Mouse (Mus musculus): ENCODE results near the gene Rad51d. TPM values are rescaled to one million over a fixed set of nuclear protein-coding genes. Genes with fewer than 3 reads are reported as not detected.
A peak's percentile ranks its signal among the peaks of the same experiment; 100 is the strongest.
"Not testable (repeated sequence)": the region's sequence is repeated elsewhere in the genome, so short reads cannot be mapped to it uniquely, and the experiment has no call there.

Rad51d gene
- polyA plus RNA-seq, 1 experiment = 25.8 TPM

DNA sequence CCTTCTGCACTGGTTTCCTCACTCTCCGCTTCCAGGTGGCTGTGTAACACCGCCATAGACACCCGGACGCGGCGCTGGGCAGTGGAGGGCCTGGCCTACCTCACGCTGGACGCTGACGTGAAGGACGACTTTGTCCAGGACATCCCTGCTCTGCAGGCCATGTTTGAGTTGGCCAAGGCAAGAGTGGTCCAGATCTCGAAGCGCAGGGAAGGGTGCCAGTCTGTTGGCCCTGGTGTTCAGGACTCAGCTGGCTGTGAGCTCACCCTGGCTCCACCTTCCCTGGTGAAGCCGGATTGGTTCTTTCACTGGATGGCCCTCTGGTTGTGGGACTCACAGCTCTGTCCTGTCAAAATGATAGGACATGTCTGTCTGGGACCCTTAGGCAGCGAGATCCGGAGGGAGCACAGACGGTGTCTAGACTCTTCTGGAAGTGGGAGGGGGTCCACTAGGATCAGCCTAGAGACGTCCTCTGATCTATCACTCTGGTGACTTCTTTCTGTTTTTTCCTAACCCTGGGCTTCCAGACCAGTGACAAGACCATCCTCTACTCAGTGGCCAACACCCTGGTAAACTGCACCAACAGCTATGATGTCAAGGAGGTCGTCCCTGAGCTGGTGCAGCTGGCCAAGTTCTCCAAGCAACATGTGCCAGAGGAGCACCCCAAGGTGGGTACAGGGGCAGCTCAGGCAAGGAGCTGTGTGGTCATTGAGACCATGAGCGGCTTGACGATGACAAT is 38.7 kb upstream of the Rad51d start:
- Histone ChIP-seq H3K27me3 (ENCODE audit: control insufficient read depth, insufficient read depth, low read length, poor library complexity, severe bottlenecking) (peaks cover 33% of the 10 kb centered on the region), H3K9ac (ENCODE audit: low read depth, poor library complexity, severe bottlenecking) (no peak overlapping the region), H3K9me3 (replicated peaks; ENCODE audit: control insufficient read depth, insufficient read depth, low read length, poor library complexity, severe bottlenecking) (no peaks in the 10 kb centered on the region), H3K27ac (ENCODE audit: insufficient read depth, low read length) (no peak overlapping the region), H3K36me3 (ENCODE audit: control insufficient read depth, insufficient read depth, low read length, poor library complexity, severe bottlenecking) (no peaks in the 10 kb centered on the region), H3K4me1 (ENCODE audit: control insufficient read depth, insufficient read depth, low read length) (no peaks in the 10 kb centered on the region), H3K4me3 (ENCODE audit: low read depth, low read length) (no peak overlapping the region)
- no peak for TF ChIP-seq EP300 (IDR thresholded peaks at IDR 0.05; ENCODE audit: insufficient read depth, low read depth, low read length)
- no peak for TF ChIP-seq POLR2A (IDR thresholded peaks at IDR 0.05; ENCODE audit: insufficient read depth, low read length)
- TF ChIP-seq CTCF (IDR thresholded peaks at IDR 0.05; ENCODE audit: low read depth, low read length) = no peak

DNA sequence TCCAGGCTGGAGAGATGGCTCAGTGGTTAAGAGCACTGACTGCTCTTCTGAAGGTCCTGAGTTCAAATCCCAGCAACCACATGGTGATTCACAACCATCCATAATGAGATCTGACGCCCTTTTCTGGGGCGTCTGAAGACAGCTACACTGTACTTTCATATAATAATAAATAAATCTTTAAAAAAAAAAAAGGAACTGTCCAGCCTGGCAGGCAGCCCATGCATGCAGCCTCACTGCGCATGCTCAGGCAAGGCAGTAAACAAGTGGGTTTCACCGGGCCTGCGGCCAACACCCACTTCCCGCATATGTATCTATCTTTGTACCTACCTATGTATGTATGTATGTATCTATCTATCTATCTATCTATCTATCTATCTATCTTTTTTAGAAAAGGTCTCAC is 33.5 kb upstream of the Rad51d start:
- H3K36me3 ChIP-seq (ENCODE audit: control insufficient read depth, insufficient read depth, low read length, poor library complexity, severe bottlenecking); H3K4me3 ChIP-seq (ENCODE audit: low read depth, low read length); H3K9ac ChIP-seq (ENCODE audit: low read depth, poor library complexity, severe bottlenecking); H3K4me1 ChIP-seq (ENCODE audit: control insufficient read depth, insufficient read depth, low read length); H3K9me3 ChIP-seq (replicated peaks; ENCODE audit: control insufficient read depth, insufficient read depth, low read length, poor library complexity, severe bottlenecking); H3K27me3 ChIP-seq (ENCODE audit: control insufficient read depth, insufficient read depth, low read length, poor library complexity, severe bottlenecking); H3K27ac ChIP-seq (ENCODE audit: insufficient read depth, low read length): not testable (repeated sequence)

DNA sequence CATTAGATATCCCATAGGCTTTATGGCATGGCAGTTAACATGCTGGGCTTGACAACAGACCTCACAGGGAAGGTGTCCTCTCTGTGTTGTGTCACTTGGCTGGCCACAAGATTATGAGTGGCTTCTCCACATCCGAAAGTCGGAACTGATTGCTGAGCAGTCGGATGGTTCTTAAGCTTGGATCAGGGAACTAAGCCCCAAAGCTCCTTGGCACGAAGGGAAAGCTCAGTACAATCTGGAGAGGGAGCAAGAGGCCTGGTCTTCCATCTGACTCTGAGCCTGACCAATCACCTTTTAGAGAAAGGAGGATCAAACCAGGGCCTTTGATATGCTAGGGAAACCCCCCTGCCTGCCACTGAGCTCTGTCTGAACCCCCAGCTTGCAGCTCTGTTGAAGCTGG is 31.3 kb upstream of the Rad51d start:
- TF ChIP-seq EP300 (IDR thresholded peaks at IDR 0.05; ENCODE audit: insufficient read depth, low read depth, low read length) = no peak
- TF ChIP-seq CTCF (IDR thresholded peaks at IDR 0.05; ENCODE audit: low read depth, low read length) = no peak
- TF ChIP-seq POLR2A (IDR thresholded peaks at IDR 0.05; ENCODE audit: insufficient read depth, low read length) = no peak
- no peaks in the 10 kb centered on the region for H3K4me1 ChIP-seq (ENCODE audit: control insufficient read depth, insufficient read depth, low read length)
- H3K9me3 ChIP-seq (replicated peaks; ENCODE audit: control insufficient read depth, insufficient read depth, low read length, poor library complexity, severe bottlenecking) = no peaks in the 10 kb centered on the region
- H3K27me3 ChIP-seq (ENCODE audit: control insufficient read depth, insufficient read depth, low read length, poor library complexity, severe bottlenecking) = no peaks in the 10 kb centered on the region
- no peak overlapping the region for H3K27ac ChIP-seq (ENCODE audit: insufficient read depth, low read length)
- H3K9ac ChIP-seq (ENCODE audit: low read depth, poor library complexity, severe bottlenecking) = no peak overlapping the region
- no peaks in the 10 kb centered on the region for H3K36me3 ChIP-seq (ENCODE audit: control insufficient read depth, insufficient read depth, low read length, poor library complexity, severe bottlenecking)
- no peak overlapping the region for H3K4me3 ChIP-seq (ENCODE audit: low read depth, low read length)

DNA sequence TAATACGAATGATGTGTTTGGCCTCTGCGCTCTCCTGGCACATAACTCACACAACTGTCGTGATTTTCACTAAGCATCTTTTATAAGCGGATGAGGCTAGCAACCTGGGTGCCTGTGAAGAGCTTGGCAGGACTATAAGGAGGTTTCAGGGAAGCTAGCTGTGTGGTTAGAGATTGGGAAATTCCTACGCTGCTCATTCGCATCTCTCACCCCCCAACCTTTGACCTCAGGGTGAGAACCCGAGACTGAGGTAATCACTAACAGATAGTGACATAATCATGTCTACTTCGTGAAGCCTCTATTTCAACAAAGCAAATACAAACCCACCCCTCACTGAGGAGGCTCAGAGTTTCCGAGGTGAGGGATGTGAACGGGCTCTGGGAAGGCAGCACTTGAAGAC is 30.4 kb upstream of the Rad51d start:
- no peaks in the 10 kb centered on the region for H3K4me1 ChIP-seq (ENCODE audit: control insufficient read depth, insufficient read depth, low read length)
- H3K9me3 ChIP-seq (replicated peaks; ENCODE audit: control insufficient read depth, insufficient read depth, low read length, poor library complexity, severe bottlenecking) = no peaks in the 10 kb centered on the region
- no peak overlapping the region for H3K4me3 ChIP-seq (ENCODE audit: low read depth, low read length)
- no peaks in the 10 kb centered on the region for H3K27me3 ChIP-seq (ENCODE audit: control insufficient read depth, insufficient read depth, low read length, poor library complexity, severe bottlenecking)
- TF ChIP-seq POLR2A (IDR thresholded peaks at IDR 0.05; ENCODE audit: insufficient read depth, low read length) (no peak), CTCF (IDR thresholded peaks at IDR 0.05; ENCODE audit: low read depth, low read length) (no peak), EP300 (IDR thresholded peaks at IDR 0.05; ENCODE audit: insufficient read depth, low read depth, low read length) (no peak)
- H3K27ac ChIP-seq (ENCODE audit: insufficient read depth, low read length) = no peak overlapping the region
- no peak overlapping the region for H3K9ac ChIP-seq (ENCODE audit: low read depth, poor library complexity, severe bottlenecking)
- H3K36me3 ChIP-seq (ENCODE audit: control insufficient read depth, insufficient read depth, low read length, poor library complexity, severe bottlenecking) = no peaks in the 10 kb centered on the region

DNA sequence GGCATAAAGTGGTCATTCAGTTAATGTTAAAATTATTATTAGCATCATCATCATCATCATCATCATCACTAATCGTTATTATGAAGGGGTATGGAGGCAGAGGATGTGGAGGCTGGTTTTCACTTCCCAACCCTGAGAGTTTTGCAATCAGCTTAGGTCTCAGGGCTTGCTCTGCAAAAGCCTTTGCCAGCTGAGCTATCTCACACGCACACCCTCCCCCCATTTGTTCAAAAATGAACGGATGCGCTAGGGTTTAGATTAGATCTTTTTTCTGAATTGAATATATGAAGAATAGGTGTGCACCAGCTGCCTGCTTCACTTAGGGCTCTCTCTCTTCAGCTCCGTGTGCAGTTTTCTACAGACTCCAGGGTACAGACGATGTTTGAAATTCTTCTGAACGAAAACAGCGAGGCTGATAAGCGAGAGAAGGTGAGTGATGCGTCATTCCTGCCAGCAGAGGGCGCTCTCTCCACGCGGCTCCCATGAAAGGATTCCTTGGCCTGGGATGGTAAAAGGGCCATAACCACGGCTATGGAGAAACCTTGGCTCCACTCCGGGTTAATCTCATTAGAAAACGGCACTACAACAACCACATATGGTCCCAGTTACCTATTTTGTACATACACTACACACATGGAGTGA is 24.4 kb upstream of the Rad51d start:
- TF ChIP-seq CTCF (IDR thresholded peaks at IDR 0.05; ENCODE audit: low read depth, low read length) (peak; percentile 99), EP300 (IDR thresholded peaks at IDR 0.05; ENCODE audit: insufficient read depth, low read depth, low read length) (0 out of 2 replicates have a peak, but pooled peaks have one; percentile 19), POLR2A (IDR thresholded peaks at IDR 0.05; ENCODE audit: insufficient read depth, low read length) (no peak)
- H3K4me1 ChIP-seq (ENCODE audit: control insufficient read depth, insufficient read depth, low read length) = no peaks in the 10 kb centered on the region

DNA sequence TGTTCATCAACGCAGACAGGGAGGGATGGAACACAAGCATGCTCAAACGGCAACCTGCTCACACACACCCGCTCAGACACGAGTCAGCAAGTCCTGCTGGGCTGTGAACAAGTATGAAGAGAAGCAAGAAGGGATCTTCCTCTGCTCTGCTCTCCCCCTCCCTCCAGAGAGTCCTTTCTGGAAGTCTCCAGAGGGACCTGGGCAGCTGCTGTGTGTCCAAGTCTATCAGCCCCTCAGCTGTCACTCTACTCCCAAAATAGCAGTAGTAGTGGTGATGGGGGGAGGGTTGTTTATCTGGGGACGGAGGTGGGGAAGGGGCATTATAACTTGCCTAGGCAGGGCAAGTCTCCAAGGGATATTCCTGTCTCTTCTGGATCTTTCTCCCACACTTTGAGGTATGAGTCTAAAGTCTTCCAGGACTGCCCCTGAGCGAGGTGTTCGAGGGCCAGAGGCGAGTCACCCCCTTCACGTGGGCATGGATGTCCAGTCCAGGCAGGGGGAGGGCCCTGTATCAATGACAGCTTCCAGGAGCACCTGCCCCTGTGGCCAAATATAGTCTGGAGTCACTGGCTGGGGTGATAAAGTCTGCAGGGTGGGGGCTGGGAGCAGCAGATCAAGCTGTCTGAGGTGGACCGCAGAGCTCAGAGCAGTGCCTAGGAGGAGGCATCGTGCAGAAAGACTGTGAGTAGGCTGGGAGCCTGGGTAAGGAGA is 20.4 kb upstream of the Rad51d start:
- H3K27ac ChIP-seq (ENCODE audit: insufficient read depth, low read length) = no peak overlapping the region
- H3K9ac ChIP-seq (ENCODE audit: low read depth, poor library complexity, severe bottlenecking) = no peak overlapping the region
- no peaks in the 10 kb centered on the region for H3K9me3 ChIP-seq (replicated peaks; ENCODE audit: control insufficient read depth, insufficient read depth, low read length, poor library complexity, severe bottlenecking)
- H3K4me3 ChIP-seq (ENCODE audit: low read depth, low read length) = no peak overlapping the region
- 0 out of 2 replicates have a peak, but pooled peaks cover 5% of the 10 kb centered on the region for H3K36me3 ChIP-seq (ENCODE audit: control insufficient read depth, insufficient read depth, low read length, poor library complexity, severe bottlenecking)
- H3K4me1 ChIP-seq (ENCODE audit: control insufficient read depth, insufficient read depth, low read length) = peaks cover 2% of the 10 kb centered on the region
- no peaks in the 10 kb centered on the region for H3K27me3 ChIP-seq (ENCODE audit: control insufficient read depth, insufficient read depth, low read length, poor library complexity, severe bottlenecking)
- TF ChIP-seq POLR2A (IDR thresholded peaks at IDR 0.05; ENCODE audit: insufficient read depth, low read length) = no peak
- TF ChIP-seq CTCF (IDR thresholded peaks at IDR 0.05; ENCODE audit: low read depth, low read length) = no peak
- TF ChIP-seq EP300 (IDR thresholded peaks at IDR 0.05; ENCODE audit: insufficient read depth, low read depth, low read length) = no peak

More for the DNA sequence above, 24.4 kb upstream of the Rad51d start:
- Histone ChIP-seq H3K9ac (ENCODE audit: low read depth, poor library complexity, severe bottlenecking) (no peak overlapping the region), H3K9me3 (replicated peaks; ENCODE audit: control insufficient read depth, insufficient read depth, low read length, poor library complexity, severe bottlenecking) (no peaks in the 10 kb centered on the region), H3K36me3 (ENCODE audit: control insufficient read depth, insufficient read depth, low read length, poor library complexity, severe bottlenecking) (no peaks in the 10 kb centered on the region), H3K4me3 (ENCODE audit: low read depth, low read length) (no peak overlapping the region), H3K27ac (ENCODE audit: insufficient read depth, low read length) (no peak overlapping the region), H3K27me3 (ENCODE audit: control insufficient read depth, insufficient read depth, low read length, poor library complexity, severe bottlenecking) (no peaks in the 10 kb centered on the region)

Data from ES-Bruce4 (cell line).